Mouse (Mus musculus) thymus, postnatal 25 days (tissue): Measurements from ENCODE around the gene Ift43.

ENCODE experiments used
- DNase-seq: peaks from one replicate; pipeline ENCODE4 v3.0.0; 2022

Gene Ift43

GRCm38 (mm10) chr12:86079202-86079667 lies 3.1 kb upstream of the Ift43 start:
- DNase-seq, result peak; percentile 87

GRCm38 (mm10) chr12:86085873-86086272 lies 3.5 kb downstream of the Ift43 start:
- DNase-seq, result no peak

- no peak for DNase-seq
These were observed 4.2 kb downstream of the Ift43 start for GRCm38 (mm10) chr12:86086550-86086949.

- DNase-seq, result no peak
These were observed 5.7 kb downstream of the Ift43 start for GRCm38 (mm10) chr12:86088042-86088441.

GRCm38 (mm10) chr12:86090764-86091163 lies 8.4 kb downstream of the Ift43 start:
- DNase-seq, result no peak

GRCm38 (mm10) chr12:86091601-86092132 lies 9.3 kb downstream of the Ift43 start:
- no peak for DNase-seq

GRCm38 (mm10) chr12:86094075-86094474 lies 11.7 kb downstream of the Ift43 start:
- no peak for DNase-seq

- no peak for DNase-seq
These were observed 13.5 kb downstream of the Ift43 start for GRCm38 (mm10) chr12:86095806-86096205.

GRCm38 (mm10) chr12:86097781-86098180 lies 15.4 kb downstream of the Ift43 start:
- DNase-seq, result no peak

GRCm38 (mm10) chr12:86100711-86101110 lies 18.4 kb downstream of the Ift43 start:
- DNase-seq, result no peak

- DNase-seq, result no peak
These were observed 20.3 kb downstream of the Ift43 start for GRCm38 (mm10) chr12:86102686-86103085.

- DNase-seq, result no peak
These were observed 21.1 kb downstream of the Ift43 start for GRCm38 (mm10) chr12:86103391-86103790.

GRCm38 (mm10) chr12:86103852-86104251 lies 21.5 kb downstream of the Ift43 start:
- DNase-seq, result no peak

GRCm38 (mm10) chr12:86104297-86104696 lies 22.0 kb downstream of the Ift43 start:
- DNase-seq, result no peak

GRCm38 (mm10) chr12:86105546-86105945 lies 23.2 kb downstream of the Ift43 start:
- DNase-seq, result no peak

- no peak for DNase-seq
These were observed 23.7 kb downstream of the Ift43 start for GRCm38 (mm10) chr12:86106086-86106485.

- no peak for DNase-seq
These were observed 25.3 kb downstream of the Ift43 start for GRCm38 (mm10) chr12:86107645-86108044.

- DNase-seq, result no peak
These were observed 27.2 kb downstream of the Ift43 start for GRCm38 (mm10) chr12:86109531-86109930.

- DNase-seq, result peak; percentile 30
These were observed 28.3 kb downstream of the Ift43 start for GRCm38 (mm10) chr12:86110637-86111036.

GRCm38 (mm10) chr12:86116295-86116835 lies 34.0 kb downstream of the Ift43 start:
- no peak for DNase-seq

GRCm38 (mm10) chr12:86124016-86124415 lies 41.7 kb downstream of the Ift43 start:
- DNase-seq, result no peak

- DNase-seq, result no peak
These were observed 45.8 kb downstream of the Ift43 start for GRCm38 (mm10) chr12:86128122-86128521.

- DNase-seq, result no peak
These were observed 46.7 kb downstream of the Ift43 start for GRCm38 (mm10) chr12:86129005-86129404.

GRCm38 (mm10) chr12:86129696-86130095 lies 47.4 kb downstream of the Ift43 start:
- no peak for DNase-seq

GRCm38 (mm10) chr12:86132799-86133198 lies 50.5 kb downstream of the Ift43 start:
- peak; percentile 34 for DNase-seq
